Comparison of ENCODE assay signal across 22 mouse cellular contexts in genomic region chr4:63288497-63288896, GRCm38 (mm10). TPM values are rescaled to one million over a fixed set of nuclear protein-coding genes. Genes with fewer than 3 reads are reported as not detected.
DNase-seq lines count a peak whose midpoint lies in the region; ATAC-seq lines count a peak whose summit lies in the region.
"Had no signal": no experiment of that assay in that cellular context is flagged by ENCODE, and none has a peak within 500 bp of the region (broad histone marks: within the 10 kb centered on the region; RNA-seq: fewer than 3 reads in every experiment).

No protein-coding gene starts in this region.

- peak; percentile 84 for ATAC-seq in common myeloid progenitor, adult 5-6 weeks (replicated peaks; ENCODE audit: low read depth, poor library complexity, severe bottlenecking)
- peak; percentile 67 for ATAC-seq in megakaryocyte, adult 5-6 weeks (ENCODE audit: poor library complexity, severe bottlenecking)
- ATAC-seq: CD4-positive, CD25-positive, alpha-beta regulatory T cell, adult 4 months; forebrain, embryonic 15.5 days; hindbrain, embryonic 16.5 days; intestine, embryonic 15.5 days had no signal

- DNase-seq in A20 (ENCODE audit: low read depth, low spot score) = peak; percentile 8
- DNase-seq in Muller cell, postnatal 12 days (ENCODE audit: inconsistent ontology term) = peak; percentile 55
- no peak for DNase-seq in right cerebral cortex, postnatal 14 days
- DNase-seq in thymus, postnatal 14 days = no peak
- DNase-seq in testis, postnatal 14 days (ENCODE audit: low spot score) = no peak
- DNase-seq: adrenal gland, adult 2 months; adrenal gland, postnatal 14 days; cerebellum, adult 11-12 months; cerebellum, adult 8-10 months; cerebellum, postnatal 10 days; cerebellum, postnatal 36 days; gastrocnemius, postnatal 36 days; heart, adult 11 months; heart, postnatal 10 days; heart, postnatal 36 days had no signal

RNA-seq across cellular contexts. Expression of gene Orm1, which starts 55.9 kb away (rescaled TPM):
- 2.6 TPM in 1 of 2 replicates, not detected in the other for total RNA-seq in common myeloid progenitor, adult 5-6 weeks (2017)
- 18.3 and 25.9 TPM in 2 replicates for total RNA-seq in megakaryocyte, adult 5-6 weeks (2015)
- 28.3 and 30.2 TPM in 2 replicates for total RNA-seq in megakaryocyte, adult 5-6 weeks (2017)
- total RNA-seq: ES-E14 had no signal

Comparison
In these comparisons a context has a peak if more than half of its experiments do, and no peak if none do; other contexts are left out.
1. DNase-seq: peak in A20 (single experiment) and Muller cell, postnatal 12 days (single experiment); none in right cerebral cortex, postnatal 14 days (single experiment), thymus, postnatal 14 days (single experiment) and testis, postnatal 14 days (single experiment).